Mouse (Mus musculus) forebrain, postnatal 0 days (tissue): ENCODE measurements around the gene Sobp. TPM values are rescaled to one million over a fixed set of nuclear protein-coding genes. Genes with fewer than 3 reads are reported as not detected.

Experiments
- ATAC-seq: fragments of 200-750 bp; cut with Nextera tagmentation; 2 replicates; pipeline ENCODE4 v1.8.0; 2017; ENCODE audit warnings: mild to moderate bottlenecking, moderate library complexity
- DNase-seq: peaks from one replicate; pipeline ENCODE4 v3.0.0-alpha.2; 2015
- H3K27ac ChIP-seq: fragments of 300-500 bp; sonication (generic); 2 replicates; pipeline ENCODE4 v1.5.1; 2014; ENCODE audit warnings: low read depth, mild to moderate bottlenecking, antibody characterized with exemption, low read length, moderate library complexity, mixed read lengths
- H3K27me3 ChIP-seq: fragments of 300-500 bp; sonication (generic); 2 replicates; pipeline ENCODE4 v1.6.1; 2014; ENCODE audit warnings: mild to moderate bottlenecking, low read length, mixed read lengths; ENCODE audit not compliant: insufficient read depth
- H3K36me3 ChIP-seq: fragments of 300-500 bp; sonication (generic); 2 replicates; pipeline ENCODE4 v1.6.1; 2014; ENCODE audit warnings: mild to moderate bottlenecking, moderate library complexity; ENCODE audit not compliant: insufficient read depth
- H3K4me1 ChIP-seq: fragments of 300-500 bp; sonication (generic); 2 replicates; pipeline ENCODE4 v1.6.1; 2014; ENCODE audit warnings: antibody characterized with exemption; ENCODE audit not compliant: insufficient read depth
- H3K4me2 ChIP-seq: fragments of 300-500 bp; sonication (generic); 2 replicates; pipeline ENCODE4 v1.6.1; 2014; ENCODE audit warnings: low read depth, mild to moderate bottlenecking, moderate library complexity
- H3K4me3 ChIP-seq: fragments of 300-500 bp; sonication (generic); 2 replicates; pipeline ENCODE4 v1.5.1; 2014; ENCODE audit warnings: low read depth, low read length, mixed read lengths
- H3K9ac ChIP-seq: fragments of 300-500 bp; sonication (generic); 2 replicates; pipeline ENCODE4 v1.6.1; 2014; ENCODE audit warnings: mild to moderate bottlenecking
- H3K9me3 ChIP-seq: fragments of 300-500 bp; sonication (generic); 2 replicates; pipeline ENCODE4 v1.6.1; 2016; ENCODE audit warnings: low read length
- CTCF ChIP-seq: sonication (generic); IDR thresholded peaks from 2 replicates; pipeline ENCODE4 v1.5.1; 2016; ENCODE audit warnings: antibody characterized with exemption, control low read depth, low read depth
- WGBS: fragments of 180-500 bp; shearing (Covaris S2); extraction: QIAGEN DNeasy Blood & Tissue Kit; methylation state at CpG from one replicate; pipeline ENCODE4 v1.1.7; 2014; 5-methylcytosine and 5-hydroxymethylcytosine counted together
- polyA plus RNA-seq: library from polyadenylated mRNA; unstranded; fragments of >200 nt; fragmentation: Nextera tagmentation; extraction: Ambion mirVana; gene quantifications from 2 replicates; pipeline ENCODE4 v1.2.1, GENCODE M21; 2015
- total RNA-seq: library from RNA; depleted of rRNA; stranded (reverse); fragments of >200 nt; gene quantifications from 2 replicates; pipeline ENCODE4 v1.2.3, GENCODE M21; 2014

Gene Sobp
- total and polyA plus RNA-seq, 2 experiments from 2014 or later = 19.9 to 38.3 TPM

DNA sequence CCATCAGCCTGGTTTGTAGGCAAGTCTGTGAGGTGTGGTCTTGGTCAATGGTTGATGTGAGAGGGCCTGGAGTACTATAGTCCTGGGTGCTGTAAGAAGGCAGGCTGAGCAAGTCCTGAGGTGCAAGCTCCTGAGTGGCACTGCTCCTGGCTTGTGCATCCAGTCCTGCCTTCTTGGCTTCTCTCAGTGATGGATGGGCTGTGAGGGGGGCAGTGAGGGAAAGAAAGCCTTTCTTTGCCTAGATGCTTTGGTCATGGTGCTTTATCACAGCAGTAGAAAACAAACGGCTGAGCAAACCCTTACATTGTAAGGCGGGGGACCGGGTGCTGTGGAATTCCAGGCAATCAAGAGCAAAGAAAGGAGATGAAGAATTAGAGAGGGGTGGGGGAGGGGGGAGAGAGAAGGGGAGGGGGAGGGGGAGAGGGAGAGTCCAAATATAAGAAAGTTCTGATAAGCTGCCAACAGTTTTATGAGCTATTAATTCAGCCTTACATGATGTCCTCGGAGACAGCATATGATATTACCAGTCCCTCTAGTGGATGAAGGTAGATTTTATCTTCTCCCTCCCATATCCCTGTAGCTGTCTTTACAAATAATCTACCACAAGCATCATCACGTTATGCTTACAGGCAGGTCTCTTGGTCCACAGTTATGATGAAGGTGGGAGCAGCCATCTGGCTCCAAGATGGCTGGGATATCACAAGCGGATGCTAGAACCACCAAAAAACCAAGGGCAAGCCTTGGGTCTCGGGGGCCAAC lies 193.2 kb downstream of the Sobp start:
- no peaks in the 10 kb centered on the region for H3K9me3 ChIP-seq
- H3K27me3 ChIP-seq = no peaks in the 10 kb centered on the region
- DNase-seq (no peak), ATAC-seq (peak; percentile 65; the same call in 1 of the 2 replicates)
- H3K4me1 ChIP-seq = no peaks in the 10 kb centered on the region
- 67% methylated on average over 7 of the region's 7 CpGs for WGBS
- H3K9ac ChIP-seq = no peak overlapping the region
- TF ChIP-seq CTCF = peak; percentile 48
- no peak overlapping the region for H3K4me3 ChIP-seq
- H3K4me2 ChIP-seq = no peak overlapping the region
- no peaks in the 10 kb centered on the region for H3K36me3 ChIP-seq
- no peak overlapping the region for H3K27ac ChIP-seq

GRCm38 (mm10) chr10:42978346-42978745 lies 196.0 kb downstream of the Sobp start:
- no peaks in the 10 kb centered on the region for H3K27me3 ChIP-seq
- 0 out of 2 replicates have a peak, but pooled peaks cover 7% of the 10 kb centered on the region for H3K4me1 ChIP-seq
- no peaks in the 10 kb centered on the region for H3K9me3 ChIP-seq
- TF ChIP-seq CTCF = no peak
- H3K9ac ChIP-seq = no peak overlapping the region
- 63% methylated on average over 3 of the region's 3 CpGs for WGBS
- no peaks in the 10 kb centered on the region for H3K36me3 ChIP-seq
- no peak overlapping the region for H3K4me3 ChIP-seq
- no peak for DNase-seq
- no peak overlapping the region for H3K27ac ChIP-seq
- no peak overlapping the region for H3K4me2 ChIP-seq
- no peak for ATAC-seq

- ATAC-seq (no peak), DNase-seq (no peak)
- Histone ChIP-seq H3K4me1 (0 out of 2 replicates have a peak, but pooled peaks cover 8% of the 10 kb centered on the region), H3K9me3 (no peaks in the 10 kb centered on the region), H3K9ac (no peak overlapping the region), H3K27me3 (no peaks in the 10 kb centered on the region), H3K27ac (no peak overlapping the region), H3K4me3 (no peak overlapping the region), H3K36me3 (no peaks in the 10 kb centered on the region), H3K4me2 (no peak overlapping the region)
- TF ChIP-seq CTCF = no peak
- WGBS = 89% methylated on average over 6 of the region's 6 CpGs
These were observed 197.8 kb downstream of the Sobp start for GRCm38 (mm10) chr10:42976577-42976976.

GRCm38 (mm10) chr10:42973537-42973936 lies 200.8 kb downstream of the Sobp start:
- DNase-seq (no peak), ATAC-seq (0 out of 2 replicates have a peak, but pooled peaks have one; percentile 7)
- Histone ChIP-seq H3K36me3 (no peaks in the 10 kb centered on the region), H3K9me3 (no peaks in the 10 kb centered on the region), H3K27me3 (no peaks in the 10 kb centered on the region), H3K4me3 (no peak overlapping the region), H3K9ac (no peak overlapping the region), H3K4me1 (0 out of 2 replicates have a peak, but pooled peaks cover 8% of the 10 kb centered on the region), H3K4me2 (no peak overlapping the region), H3K27ac (no peak overlapping the region)
- TF ChIP-seq CTCF = no peak
- 43% methylated on average over 4 of the region's 4 CpGs for WGBS

DNA sequence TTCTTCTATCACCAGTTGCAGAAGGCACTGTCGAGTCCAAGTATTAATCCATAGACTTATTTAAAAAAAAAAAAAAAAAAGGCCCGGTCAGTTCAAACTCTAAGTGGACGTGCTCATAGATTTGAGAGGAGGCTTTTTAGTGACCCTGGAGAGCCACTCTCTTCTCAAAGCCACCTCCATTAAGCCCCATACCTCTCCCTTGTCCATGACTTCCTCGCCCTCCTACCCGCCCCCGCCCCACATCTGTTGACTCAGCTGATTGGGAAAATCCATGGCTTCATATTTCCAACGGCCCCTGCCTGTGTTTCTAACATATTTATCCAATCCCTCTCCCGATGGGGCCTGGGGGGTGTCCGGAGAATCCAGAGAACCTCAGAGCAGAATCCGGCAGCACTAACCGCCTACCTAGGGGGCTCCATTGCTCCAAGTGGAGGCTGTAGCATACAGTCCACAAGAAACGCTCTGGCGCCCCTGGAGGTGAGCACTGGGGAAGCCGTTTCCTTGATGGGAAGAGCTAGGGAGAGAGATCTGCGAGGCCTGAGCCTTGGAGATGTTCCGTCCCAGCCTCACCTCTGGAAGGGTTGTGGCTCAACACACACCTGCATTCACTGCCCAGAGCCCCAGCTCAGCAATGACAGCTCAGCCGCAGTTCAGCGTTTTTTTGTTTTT lies 201.7 kb downstream of the Sobp start:
- Histone ChIP-seq H3K4me2 (0 out of 2 replicates have a peak overlapping the region, but pooled peaks have one; percentile 8), H3K4me3 (no peak overlapping the region), H3K27ac (no peak overlapping the region), H3K36me3 (no peaks in the 10 kb centered on the region), H3K9me3 (no peaks in the 10 kb centered on the region), H3K9ac (no peak overlapping the region), H3K27me3 (no peaks in the 10 kb centered on the region), H3K4me1 (0 out of 2 replicates have a peak, but pooled peaks cover 8% of the 10 kb centered on the region)
- peak; percentile 88 for TF ChIP-seq CTCF
- ATAC-seq = peak; percentile 88
- 34% methylated on average over 18 of the region's 18 CpGs for WGBS
- peak; percentile 84 for DNase-seq

DNA sequence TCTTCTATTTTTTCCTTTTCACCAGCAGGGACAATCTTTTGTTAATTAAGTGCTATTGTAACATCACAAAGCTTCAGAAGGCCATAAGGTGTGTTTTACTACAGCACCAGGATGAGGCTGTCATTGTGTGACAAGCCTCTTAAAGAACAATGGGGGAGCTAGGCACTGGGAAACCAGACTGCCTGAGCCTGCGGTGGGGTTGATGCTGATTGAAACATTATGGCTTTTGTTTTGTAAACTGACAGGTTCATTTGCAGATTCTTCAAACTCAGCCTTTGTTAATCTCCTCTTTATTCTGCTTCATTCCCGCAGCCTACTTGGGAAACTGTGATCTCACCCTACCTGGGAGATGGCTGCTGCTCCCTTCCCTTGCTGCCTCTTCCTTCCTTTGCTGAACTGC lies 206.0 kb downstream of the Sobp start:
- whole genome bisulfite sequencing = 8% methylated on average over 2 of the region's 2 CpGs
- no peaks in the 10 kb centered on the region for H3K27me3 ChIP-seq
- DNase-seq (no peak), ATAC-seq (peak; percentile 66; the same call in 1 of the 2 replicates)
- H3K36me3 ChIP-seq = no peaks in the 10 kb centered on the region
- no peak for TF ChIP-seq CTCF
- no peak overlapping the region for H3K4me2 ChIP-seq
- no peak overlapping the region for H3K9ac ChIP-seq
- H3K4me3 ChIP-seq = no peak overlapping the region
- H3K9me3 ChIP-seq = no peaks in the 10 kb centered on the region
- 0 out of 2 replicates have a peak, but pooled peaks cover under 1% of the 10 kb centered on the region for H3K4me1 ChIP-seq
- H3K27ac ChIP-seq = no peak overlapping the region

- TF ChIP-seq CTCF = no peak
- DNase-seq (no peak), ATAC-seq (no peak)
- H3K27ac ChIP-seq = no peak overlapping the region
- WGBS = 99% methylated on average over 2 of the region's 2 CpGs
- H3K4me1 ChIP-seq = no peaks in the 10 kb centered on the region
- H3K36me3 ChIP-seq = no peaks in the 10 kb centered on the region
- no peaks in the 10 kb centered on the region for H3K9me3 ChIP-seq
- no peak overlapping the region for H3K4me3 ChIP-seq
- H3K9ac ChIP-seq = no peak overlapping the region
- no peaks in the 10 kb centered on the region for H3K27me3 ChIP-seq
- H3K4me2 ChIP-seq = no peak overlapping the region
These were observed 211.3 kb downstream of the Sobp start for GRCm38 (mm10) chr10:42963061-42963460.
